Mouse (Mus musculus) forebrain, embryonic 14.5 days (tissue): ENCODE results near the gene Homer1. TPM values are rescaled to one million over a fixed set of nuclear protein-coding genes. Genes with fewer than 3 reads are reported as not detected.

Experiments used
- ATAC-seq: fragments of 200-750 bp; cut with Nextera tagmentation; 2 replicates; pipeline ENCODE4 v1.8.0; 2017; ENCODE audit warnings: mild to moderate bottlenecking, moderate library complexity
- DNase-seq: peaks from one replicate; pipeline ENCODE4 v3.0.0-alpha.2; 2015; ENCODE audit warnings: low spot score
- H3K27ac ChIP-seq: fragments of 300-500 bp; sonication (generic); 2 replicates; pipeline ENCODE4 v1.5.1; 2014; ENCODE audit warnings: low read depth, mild to moderate bottlenecking, control low read depth, low read length, moderate library complexity
- H3K27me3 ChIP-seq: fragments of 300-500 bp; sonication (generic); replicated peaks from 2 replicates; pipeline ENCODE4 v1.6.1; 2014; ENCODE audit warnings: low read length, control low read depth, mixed read lengths; ENCODE audit not compliant: control insufficient read depth, insufficient read depth
- H3K36me3 ChIP-seq: fragments of 300-500 bp; sonication (generic); 2 replicates; pipeline ENCODE4 v1.6.1; 2014; ENCODE audit warnings: low read length, control low read depth; ENCODE audit not compliant: control insufficient read depth, insufficient read depth
- H3K4me1 ChIP-seq: fragments of 300-500 bp; sonication (generic); 2 replicates; pipeline ENCODE4 v1.6.1; 2014; ENCODE audit warnings: antibody characterized with exemption, low read length, control low read depth; ENCODE audit not compliant: control insufficient read depth, insufficient read depth
- H3K4me2 ChIP-seq: fragments of 300-500 bp; sonication (generic); 2 replicates; pipeline ENCODE4 v1.6.1; 2014; ENCODE audit warnings: mild to moderate bottlenecking, control low read depth, low read length
- H3K4me3 ChIP-seq: fragments of 300-500 bp; sonication (generic); 2 replicates; pipeline ENCODE4 v1.5.1; 2014; ENCODE audit warnings: low read depth, low read length, control low read depth
- H3K9ac ChIP-seq: fragments of 300-500 bp; sonication (generic); 2 replicates; pipeline ENCODE4 v1.6.1; 2014; ENCODE audit warnings: mild to moderate bottlenecking, low read length, control low read depth, moderate library complexity
- H3K9me3 ChIP-seq: fragments of 300-500 bp; sonication (generic); replicated peaks from 2 replicates; pipeline ENCODE4 v1.6.1; 2016; ENCODE audit warnings: low read length, control low read depth, mixed read lengths; ENCODE audit not compliant: control insufficient read depth
- WGBS: fragments of 180-500 bp; shearing (Covaris S2); extraction: QIAGEN DNeasy Blood & Tissue Kit; methylation state at CpG from one replicate; pipeline ENCODE4 v1.1.7; 2014; 5-methylcytosine and 5-hydroxymethylcytosine counted together
- polyA plus RNA-seq: library from polyadenylated mRNA; unstranded; fragments of >200 nt; fragmentation: Nextera tagmentation; extraction: Ambion mirVana; gene quantifications from 2 replicates; pipeline ENCODE4 v1.2.1, GENCODE M21; 2014

The Homer1 gene
- polyA plus RNA-seq, 1 experiment from 2014 or later = 14.5 TPM

GRCm38 (mm10) chr13:93326326-93326725 is 26.9 kb downstream of the Homer1 start:
- 90% methylated on average over 3 of the region's 3 CpGs for WGBS
- DNase-seq (no peak), ATAC-seq (no peak)
- Histone ChIP-seq H3K36me3 (no peaks in the 10 kb centered on the region), H3K4me3 (no peak overlapping the region), H3K4me1 (no peaks in the 10 kb centered on the region), H3K9ac (no peak overlapping the region), H3K4me2 (no peak overlapping the region), H3K27me3 (no peaks in the 10 kb centered on the region), H3K9me3 (no peaks in the 10 kb centered on the region), H3K27ac (no peak overlapping the region)

- no peak overlapping the region for H3K4me2 ChIP-seq
- no peak for DNase-seq
- no peaks in the 10 kb centered on the region for H3K4me1 ChIP-seq
- no peaks in the 10 kb centered on the region for H3K27me3 ChIP-seq
- 94% methylated on average over 2 of the region's 2 CpGs for WGBS
- H3K9me3 ChIP-seq = no peaks in the 10 kb centered on the region
- no peaks in the 10 kb centered on the region for H3K36me3 ChIP-seq
- ATAC-seq = no peak
- no peak overlapping the region for H3K27ac ChIP-seq
- no peak overlapping the region for H3K4me3 ChIP-seq
- H3K9ac ChIP-seq = no peak overlapping the region
Observed at GRCm38 (mm10) chr13:93331721-93332120, 32.3 kb downstream of the Homer1 start.

DNA sequence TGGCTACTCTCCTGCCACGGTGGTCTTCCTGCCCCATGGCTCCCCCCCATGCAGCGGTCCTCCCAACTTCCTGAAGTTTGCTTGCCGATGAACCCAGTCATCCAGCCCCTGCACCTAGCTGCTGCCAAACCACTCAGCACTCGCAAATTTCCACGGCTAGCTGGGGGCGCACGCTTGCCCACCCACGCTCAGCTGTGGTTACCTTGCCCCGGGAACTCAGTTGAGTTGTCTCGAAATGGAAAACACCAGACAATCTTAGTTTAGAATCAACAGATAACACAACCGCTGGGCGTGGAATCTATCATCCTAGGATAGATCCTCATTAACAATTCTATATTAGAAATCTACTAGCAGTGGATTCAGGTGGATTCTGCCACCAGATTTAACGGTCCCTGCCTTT is 33.1 kb downstream of the Homer1 start:
- Histone ChIP-seq H3K27ac (no peak overlapping the region), H3K4me1 (no peaks in the 10 kb centered on the region), H3K9me3 (no peaks in the 10 kb centered on the region), H3K36me3 (no peaks in the 10 kb centered on the region), H3K4me2 (no peak overlapping the region), H3K4me3 (no peak overlapping the region), H3K27me3 (no peaks in the 10 kb centered on the region), H3K9ac (no peak overlapping the region)
- 95% methylated on average over 13 of the region's 13 CpGs for WGBS
- DNase-seq (no peak), ATAC-seq (no peak)

DNA sequence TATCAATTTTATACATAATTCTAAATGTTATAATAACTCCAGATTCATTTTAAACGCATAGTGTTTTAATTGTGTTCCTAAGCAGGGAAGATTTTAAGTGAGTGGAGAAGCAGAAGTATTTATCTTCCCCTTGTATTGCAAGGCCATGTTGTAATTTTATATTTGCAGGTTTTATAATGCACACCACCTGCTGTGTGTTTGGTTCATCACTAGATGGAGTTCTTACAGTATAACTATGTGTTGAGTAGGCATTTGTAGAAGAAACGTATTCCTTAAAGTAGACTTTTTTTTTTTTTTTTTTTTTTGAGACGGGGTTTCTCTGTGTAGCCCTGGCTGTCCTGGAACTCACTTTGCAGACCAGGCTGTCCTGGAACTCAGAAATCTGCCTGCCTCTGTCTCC is 35.9 kb downstream of the Homer1 start:
- H3K4me3 ChIP-seq = no peak overlapping the region
- WGBS = 80% methylated on average over 3 of the region's 3 CpGs
- DNase-seq (no peak), ATAC-seq (no peak)
- H3K27ac ChIP-seq = no peak overlapping the region
- H3K36me3 ChIP-seq = no peaks in the 10 kb centered on the region
- H3K4me1 ChIP-seq = no peaks in the 10 kb centered on the region
- H3K9ac ChIP-seq = no peak overlapping the region
- H3K4me2 ChIP-seq = no peak overlapping the region
- H3K27me3 ChIP-seq = no peaks in the 10 kb centered on the region
- H3K9me3 ChIP-seq = no peaks in the 10 kb centered on the region

- no peak overlapping the region for H3K4me2 ChIP-seq
- no peaks in the 10 kb centered on the region for H3K4me1 ChIP-seq
- H3K4me3 ChIP-seq = no peak overlapping the region
- WGBS = 86% methylated on average over 5 of the region's 5 CpGs
- H3K27ac ChIP-seq = no peak overlapping the region
- ATAC-seq = no peak
- no peaks in the 10 kb centered on the region for H3K27me3 ChIP-seq
- no peak for DNase-seq
- no peak overlapping the region for H3K9ac ChIP-seq
- H3K36me3 ChIP-seq = 0 out of 2 replicates have a peak, but pooled peaks cover 2% of the 10 kb centered on the region
- H3K9me3 ChIP-seq = no peaks in the 10 kb centered on the region
Observed at GRCm38 (mm10) chr13:93338394-93338793, 39.0 kb downstream of the Homer1 start.

DNA sequence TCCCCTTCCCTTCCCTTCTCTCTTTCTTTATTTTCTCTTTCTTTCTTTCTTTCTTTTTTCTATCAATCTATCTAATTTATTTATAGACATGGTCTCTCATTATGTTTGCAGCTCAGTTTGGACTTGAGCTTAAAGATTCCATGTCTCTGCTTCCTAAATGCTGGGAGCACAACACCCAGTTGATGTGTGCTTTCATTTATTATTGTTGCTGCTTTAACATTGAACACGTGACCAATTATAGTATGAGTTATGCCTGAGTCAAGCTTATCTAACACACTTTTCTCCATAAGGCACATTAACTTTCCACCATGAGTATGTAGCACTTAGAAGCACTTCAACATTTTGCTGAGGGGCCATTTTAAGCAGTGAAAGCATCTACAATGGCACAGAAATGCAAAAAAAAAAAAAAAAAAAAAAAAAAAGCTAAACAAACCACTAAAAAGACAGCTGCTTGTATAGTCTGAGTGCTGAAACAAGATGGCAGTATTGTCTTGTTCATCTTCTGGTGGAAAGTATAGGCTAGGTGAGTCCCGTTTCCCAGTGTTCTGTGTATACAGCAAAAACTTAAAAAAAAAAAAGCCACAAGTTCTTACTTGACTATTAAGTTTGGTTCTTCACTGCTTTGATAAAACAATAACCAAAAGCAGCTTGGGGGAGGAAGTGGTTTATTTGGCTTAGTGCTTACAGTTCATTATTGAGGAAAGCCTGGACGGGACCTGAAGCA is 41.3 kb downstream of the Homer1 start:
- H3K4me2 ChIP-seq = no peak overlapping the region
- H3K27me3 ChIP-seq = no peaks in the 10 kb centered on the region
- WGBS = 91% methylated on average over 3 of the region's 3 CpGs
- no peaks in the 10 kb centered on the region for H3K4me1 ChIP-seq
- no peak overlapping the region for H3K9ac ChIP-seq
- H3K4me3 ChIP-seq = no peak overlapping the region
- 0 out of 2 replicates have a peak, but pooled peaks cover 2% of the 10 kb centered on the region for H3K36me3 ChIP-seq
- DNase-seq = no peak
- no peak for ATAC-seq
- H3K27ac ChIP-seq = no peak overlapping the region
- no peaks in the 10 kb centered on the region for H3K9me3 ChIP-seq

GRCm38 (mm10) chr13:93342641-93343040 is 43.2 kb downstream of the Homer1 start:
- DNase-seq (no peak), ATAC-seq (no peak)
- H3K4me2 ChIP-seq = no peak overlapping the region
- no peak overlapping the region for H3K9ac ChIP-seq
- H3K9me3 ChIP-seq = no peaks in the 10 kb centered on the region
- no peaks in the 10 kb centered on the region for H3K4me1 ChIP-seq
- 72% methylated on average over 5 of the region's 5 CpGs for WGBS
- H3K36me3 ChIP-seq = 0 out of 2 replicates have a peak, but pooled peaks cover 2% of the 10 kb centered on the region
- no peak overlapping the region for H3K4me3 ChIP-seq
- no peak overlapping the region for H3K27ac ChIP-seq
- no peaks in the 10 kb centered on the region for H3K27me3 ChIP-seq

DNA sequence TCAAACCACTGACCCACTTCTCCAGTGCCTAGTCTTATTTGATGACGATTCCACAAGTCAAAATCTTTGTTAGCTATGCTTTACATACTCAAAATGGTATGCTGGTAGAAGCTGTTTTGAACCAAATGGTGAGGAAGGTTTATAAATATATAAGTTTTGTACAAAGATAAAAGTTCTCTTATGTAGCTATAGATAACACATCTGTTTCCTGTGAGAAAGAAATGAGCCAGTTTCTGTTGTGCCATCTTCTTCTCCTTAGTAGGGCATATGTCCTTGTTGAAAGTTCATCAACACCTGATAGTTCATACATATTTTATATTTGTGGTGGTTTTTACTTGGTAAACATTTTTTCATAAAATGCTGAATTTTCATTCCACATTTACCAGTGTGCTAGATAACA is 45.0 kb downstream of the Homer1 start:
- Histone ChIP-seq H3K4me2 (no peak overlapping the region), H3K4me1 (no peaks in the 10 kb centered on the region), H3K9me3 (no peaks in the 10 kb centered on the region)

GRCm38 (mm10) chr13:93345854-93346253 is 46.4 kb downstream of the Homer1 start:
- Histone ChIP-seq H3K9me3 (no peaks in the 10 kb centered on the region), H3K4me3 (no peak overlapping the region), H3K4me1 (no peaks in the 10 kb centered on the region), H3K27ac (no peak overlapping the region), H3K36me3 (peaks cover 6% of the 10 kb centered on the region; the same call in 1 of the 2 replicates), H3K9ac (no peak overlapping the region), H3K4me2 (no peak overlapping the region), H3K27me3 (no peaks in the 10 kb centered on the region)
- no peak for DNase-seq
- WGBS = 85% methylated on average over 3 of the region's 3 CpGs
- no peak for ATAC-seq

More for the DNA sequence above, 45.0 kb downstream of the Homer1 start:
- H3K4me3 ChIP-seq = no peak overlapping the region
- no peak for ATAC-seq
- no peak overlapping the region for H3K9ac ChIP-seq
- DNase-seq = no peak
- H3K36me3 ChIP-seq = 0 out of 2 replicates have a peak, but pooled peaks cover 2% of the 10 kb centered on the region
- no peaks in the 10 kb centered on the region for H3K27me3 ChIP-seq
- H3K27ac ChIP-seq = no peak overlapping the region
- WGBS = 94% methylated on average over 1 of the region's 1 CpGs
